Mouse (Mus musculus) left cerebral cortex, adult 2 months (tissue): ENCODE data around the gene Rlf. TPM values are rescaled to one million over a fixed set of nuclear protein-coding genes. Genes with fewer than 3 reads are reported as not detected.

Experiments used
- DNase-seq, 2 experiments: peaks; one replicate each; pipeline ENCODE4 v3.0.0; 2021 to 2022; ENCODE audit warnings: low spot score in 2 of 2, mixed read lengths in 1 of 2; ENCODE audit errors: extremely low spot score in 1 of 2
- H3K27ac ChIP-seq: fragments of 200-600 bp; 2 replicates; pipeline ENCODE4 v1.8.1; 2022
- H3K4me3 ChIP-seq: fragments of 200-600 bp; 2 replicates; pipeline ENCODE4 v1.8.1; 2022
- CTCF ChIP-seq: fragments of 200-600 bp; IDR thresholded peaks from 2 replicates; pipeline ENCODE4 v1.8.1; 2022; ENCODE audit warnings: antibody characterized with exemption, mild to moderate bottlenecking, moderate library complexity
- intact Hi-C: fragments of 180-260 bp; cut with DNase I; formaldehyde crosslinking; loops from one replicate; pipeline ENCODE4 v1.15.1; 2025
- long read RNA-seq, 2 experiments: library from polyadenylated mRNA; stranded (forward); transcript quantifications; one replicate each; pipeline ENCODE4 v2.0.0; 2021; ENCODE audit warnings: borderline mapping rate in 2 of 2
- total RNA-seq, 2 experiments: library from RNA; stranded (reverse); gene quantifications; 2 replicates each; pipeline ENCODE4 v1.2.3; 2021

Rlf gene
- total RNA-seq, result 10 to 100 TPM; 27.5 to 27.8 TPM
- long read RNA-seq, experiment 1, full-length matches to known transcripts, result 5 of 10 reads
- long read RNA-seq, experiment 1, partial matches to known transcripts, result 3 of 10 reads
- long read RNA-seq, experiment 1, other reads (novel, unspliced or antisense), result 2 of 10 reads
- long read RNA-seq, experiment 2, full-length matches to known transcripts, result 5 of 9 reads
- long read RNA-seq, experiment 2, partial matches to known transcripts, result 3 of 9 reads
- long read RNA-seq, experiment 2, other reads (novel, unspliced or antisense), result 1 of 9 reads

DNA sequence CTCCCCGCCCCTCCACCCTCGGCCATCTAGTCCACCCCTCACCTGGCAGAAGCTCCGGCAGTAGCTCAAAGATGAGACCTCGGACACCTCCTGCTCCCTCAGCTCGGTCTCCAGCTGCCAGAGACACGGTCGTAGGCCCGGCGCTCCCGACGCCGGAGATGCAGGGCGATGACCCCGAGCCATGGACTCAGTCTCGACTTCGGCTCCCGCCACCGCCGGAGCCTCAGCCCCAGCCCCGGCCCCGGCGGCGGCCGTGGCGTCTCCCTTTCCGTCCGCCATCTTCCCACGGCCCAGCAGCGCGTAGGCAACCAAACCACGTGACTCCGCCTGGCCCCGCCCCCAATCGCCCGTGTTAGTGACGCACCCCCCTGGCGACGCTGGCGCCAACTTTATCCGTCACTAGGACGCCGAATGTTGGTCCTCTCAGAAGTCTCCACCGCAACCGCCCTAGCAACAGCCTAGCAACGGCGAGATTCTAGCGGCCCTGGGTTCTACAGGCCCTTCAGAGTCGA is at the start of gene Rlf:
Rlf (minus strand) TSS at position 292 of the 512 bp plus-strand sequence.
- no peak for TF ChIP-seq CTCF
- Histone ChIP-seq H3K27ac (peak within 1 kb of the TSS; percentile 93), H3K4me3 (peak within 1 kb of the TSS; percentile 96)
- peak; percentile 99 to 100 for DNase-seq
- intact Hi-C loops, result loop anchor here (2.0 kb wide), 1 partner anchor 118 kb away; no protein-coding TSS in a partner anchor

DNA sequence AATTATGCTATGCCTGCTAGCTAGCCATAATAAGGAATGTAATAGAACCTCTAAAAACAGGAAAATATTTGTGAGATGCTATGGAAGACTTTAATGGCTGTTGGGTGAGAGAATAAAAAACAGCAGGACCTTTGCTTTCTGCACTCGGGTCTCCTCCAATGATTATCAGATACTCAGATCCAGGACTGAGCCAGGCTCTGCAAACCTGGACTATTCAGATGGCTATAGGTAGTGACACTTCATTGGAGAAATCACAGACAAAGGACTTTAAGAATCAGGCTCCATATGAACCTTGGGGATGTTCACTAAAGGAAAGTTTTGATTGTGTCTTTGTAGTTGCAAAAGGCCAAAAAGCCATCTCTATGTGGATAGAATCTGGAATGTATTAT is 26.7 kb upstream of the Rlf start:
- Histone ChIP-seq H3K27ac (no peak overlapping the region), H3K4me3 (no peak overlapping the region)
- intact Hi-C loops, result loop anchor here (2.0 to 5.0 kb wide), 2 partner anchors 1567 to 1596 kb away; partner anchors contain the start of gene Ppt1
- DNase-seq, result no peak
- TF ChIP-seq CTCF, result no peak

DNA sequence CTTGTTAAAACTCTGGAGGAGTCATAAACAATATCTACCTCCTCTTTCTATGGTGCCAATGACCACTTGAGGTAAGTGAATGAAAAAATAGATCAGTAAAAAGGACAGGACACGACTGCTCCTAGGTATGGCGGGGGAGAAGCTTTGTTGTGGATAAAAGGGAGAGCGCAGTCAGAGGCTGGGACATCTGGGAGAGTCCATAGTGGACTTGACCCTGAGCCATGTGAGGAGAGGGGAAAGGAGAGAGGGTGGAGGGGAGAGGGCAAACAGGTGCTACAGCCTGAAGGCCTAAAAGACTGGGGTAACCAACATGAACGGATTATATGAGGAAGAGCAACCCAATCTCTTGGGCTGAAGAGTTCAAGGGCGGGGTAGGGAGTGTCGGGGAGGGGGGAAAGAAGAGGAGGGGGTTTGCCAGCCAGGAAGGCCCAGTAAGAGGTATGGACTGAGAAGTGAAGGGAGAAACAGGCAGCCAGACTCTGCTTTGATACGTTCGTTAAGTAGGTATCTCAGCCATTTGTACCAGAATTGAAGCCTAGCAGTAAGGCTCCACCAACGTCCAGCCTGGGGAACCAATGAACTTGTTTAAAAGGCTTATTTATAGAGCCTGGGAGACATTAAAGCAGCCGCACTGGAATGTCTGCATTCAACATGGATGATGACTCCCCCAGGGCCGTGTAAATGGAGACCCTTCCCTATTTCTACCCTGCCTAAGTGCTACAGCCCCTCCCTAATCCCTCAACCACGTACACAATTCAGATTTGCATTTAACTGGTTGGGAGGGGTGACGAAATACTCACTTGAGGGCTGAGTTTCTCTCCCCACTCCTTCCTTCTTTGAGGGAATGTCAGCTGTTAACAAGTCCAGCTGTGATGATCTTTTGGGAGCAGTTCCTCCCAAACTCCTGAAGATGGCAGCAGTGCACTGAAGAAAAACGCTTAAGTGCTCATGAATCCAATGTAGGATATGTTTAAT is 26.0 kb upstream of the Rlf start:
- peak; percentile 82 for TF ChIP-seq CTCF
- Histone ChIP-seq H3K4me3 (no peak overlapping the region), H3K27ac (no peak overlapping the region)
- intact Hi-C loops, result loop anchor here (2.0 to 5.0 kb wide), 2 partner anchors 1568 to 1596 kb away; partner anchors contain the start of gene Ppt1
- no peak for DNase-seq

DNA sequence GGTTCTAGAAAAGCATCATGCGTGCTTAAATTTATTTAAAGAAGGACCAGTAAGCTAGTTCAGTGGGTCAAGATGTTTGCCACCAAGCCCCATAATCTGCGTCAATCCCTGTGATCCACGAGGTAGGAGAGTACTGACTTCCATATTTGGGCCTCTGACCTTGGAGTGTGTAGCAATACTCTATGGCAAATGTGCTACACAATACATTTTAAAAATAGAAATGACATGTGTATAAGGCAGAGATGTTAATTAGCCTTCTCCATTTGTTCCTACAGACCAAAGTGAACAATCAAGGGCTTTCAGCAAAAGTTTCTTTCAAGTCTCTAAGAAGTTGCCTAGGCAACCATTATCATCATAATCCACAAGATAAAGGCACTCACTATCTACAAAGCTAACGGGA is 25.0 kb upstream of the Rlf start:
- intact Hi-C loops, result loop anchor here (2.0 to 5.0 kb wide), 2 partner anchors 1569 to 1597 kb away; partner anchors contain the start of gene Ppt1
- no peak for DNase-seq

DNA sequence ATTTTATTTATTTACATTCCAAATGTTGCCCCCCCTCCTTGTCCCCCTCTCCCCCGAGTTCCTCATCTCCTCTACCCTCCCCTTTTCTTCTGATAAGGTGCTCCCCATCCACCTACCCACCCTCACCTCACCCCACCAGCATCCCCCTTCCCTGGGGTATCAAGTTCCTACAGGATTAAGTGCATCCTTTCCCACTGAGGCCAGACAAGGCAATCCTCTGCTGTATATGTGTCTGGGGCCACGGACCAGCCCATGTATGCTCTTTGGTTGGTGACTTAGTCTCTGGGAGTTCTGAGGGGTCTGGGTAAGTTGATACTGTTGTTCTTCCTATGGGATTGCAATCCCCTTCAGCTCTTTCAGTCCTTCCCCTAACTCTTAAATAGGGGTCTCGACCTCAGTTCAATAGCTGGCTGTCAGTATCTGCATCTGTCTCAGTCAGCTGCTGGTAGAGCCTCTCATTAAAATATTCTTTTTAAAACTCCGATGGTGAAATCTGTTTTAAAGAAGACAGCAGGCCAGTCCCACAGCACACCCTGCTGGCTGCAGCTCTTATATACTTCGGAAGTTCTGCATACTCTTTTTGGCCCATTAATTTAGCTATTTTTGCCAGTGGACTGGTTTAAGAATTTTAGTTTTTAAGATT is 17.0 kb upstream of the Rlf start:
- DNase-seq, result peak; percentile 43 to 50
- Histone ChIP-seq H3K27ac (no peak overlapping the region), H3K4me3 (no peak overlapping the region)
- intact Hi-C loops, result loop anchor here (1.0 to 2.0 kb wide), 3 partner anchors 129 to 245 kb away; no protein-coding TSS in a partner anchor
- peak; percentile 76 for TF ChIP-seq CTCF

More for the DNA sequence above, 25.0 kb upstream of the Rlf start:
- no peak for TF ChIP-seq CTCF
- no peak overlapping the region for H3K27ac ChIP-seq
- H3K4me3 ChIP-seq, result no peak overlapping the region

DNA sequence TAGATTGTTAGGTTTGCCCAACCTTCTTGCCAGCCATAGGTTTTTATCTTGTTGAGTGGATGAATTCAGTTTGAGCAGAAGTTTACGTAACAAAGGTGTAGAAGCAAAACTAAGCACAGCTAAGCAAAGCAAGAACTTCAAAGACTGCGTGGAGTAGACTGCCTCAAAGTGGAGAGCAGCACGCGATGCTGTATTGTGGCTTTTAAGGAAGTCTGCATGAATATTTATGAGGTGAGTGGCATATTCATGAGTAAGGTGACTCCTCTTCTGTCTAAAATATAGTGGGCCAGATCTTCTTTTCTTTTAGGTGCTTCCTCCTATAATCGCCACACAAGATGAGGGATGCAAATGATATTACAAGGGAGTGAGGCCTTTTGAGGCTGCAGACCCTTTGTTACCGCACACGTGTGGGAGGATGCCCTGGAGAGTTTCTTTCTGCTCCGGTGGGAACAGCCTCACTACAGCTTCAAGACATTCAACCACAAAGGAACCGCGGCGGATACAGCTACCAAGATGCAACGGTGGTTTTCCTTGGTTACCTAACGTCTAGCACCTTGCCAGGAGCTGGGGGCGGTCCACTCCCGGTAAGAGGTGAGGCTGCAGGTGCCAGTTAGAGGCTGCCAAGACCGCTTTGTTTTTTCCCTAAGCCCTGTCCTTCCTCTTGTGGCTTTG is 16.2 kb upstream of the Rlf start:
- H3K4me3 ChIP-seq, result 0 out of 2 replicates have a peak overlapping the region, but pooled peaks have one; percentile 0

DNA sequence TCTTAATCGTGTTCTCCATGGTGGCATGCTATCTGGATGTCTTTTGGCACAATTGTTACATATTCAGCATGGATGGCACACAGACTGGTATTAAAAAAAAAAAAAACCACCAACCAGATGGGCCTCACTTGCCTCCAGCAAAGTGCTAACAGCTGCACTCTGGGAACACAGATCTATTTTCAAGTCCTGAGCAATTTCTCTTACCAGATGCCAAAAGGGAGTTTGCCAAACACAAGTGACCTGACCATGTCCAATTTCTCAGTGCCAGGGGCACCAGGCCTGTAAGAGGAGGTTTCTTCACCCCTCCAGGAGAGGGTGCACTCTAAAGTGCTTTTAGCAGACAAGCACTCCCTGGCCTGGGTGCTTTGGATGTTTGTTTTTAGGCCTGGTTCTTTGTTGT is 12.2 kb upstream of the Rlf start:
- Histone ChIP-seq H3K27ac (no peak overlapping the region), H3K4me3 (no peak overlapping the region)
- no peak for DNase-seq
- intact Hi-C loops, result no loop called here
- no peak for TF ChIP-seq CTCF

More for the DNA sequence above, 16.2 kb upstream of the Rlf start:
- peak in 1 of 2 experiments; percentile 18 for DNase-seq
- intact Hi-C loops, result loop anchor here (1.0 kb wide), 1 partner anchor 128 kb away; no protein-coding TSS in a partner anchor
- H3K27ac ChIP-seq, result no peak overlapping the region
- TF ChIP-seq CTCF, result no peak

DNA sequence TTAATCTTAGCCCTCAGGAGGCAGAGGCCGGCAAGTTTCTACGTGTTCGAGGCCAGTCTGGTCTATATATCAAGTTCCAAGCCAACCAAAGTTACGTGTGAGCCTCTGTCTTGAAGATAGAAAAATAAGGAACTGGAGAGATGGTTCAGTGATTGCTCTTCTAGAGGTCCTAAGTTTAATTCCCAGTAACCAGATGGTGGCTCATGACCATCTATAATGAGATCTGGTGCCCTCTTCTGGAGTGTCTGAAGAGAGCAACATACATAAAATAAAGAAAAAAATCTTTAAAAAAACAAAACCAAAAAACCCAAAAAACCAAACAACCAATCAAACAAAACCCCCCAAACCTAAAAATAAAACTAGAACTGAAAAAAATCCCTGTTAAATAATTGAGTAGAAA is 10.3 kb upstream of the Rlf start:
- intact Hi-C loops, result no loop called here
- Histone ChIP-seq H3K27ac (no peak overlapping the region), H3K4me3 (no peak overlapping the region)
- DNase-seq, result no peak
- peak; percentile 33 for TF ChIP-seq CTCF

DNA sequence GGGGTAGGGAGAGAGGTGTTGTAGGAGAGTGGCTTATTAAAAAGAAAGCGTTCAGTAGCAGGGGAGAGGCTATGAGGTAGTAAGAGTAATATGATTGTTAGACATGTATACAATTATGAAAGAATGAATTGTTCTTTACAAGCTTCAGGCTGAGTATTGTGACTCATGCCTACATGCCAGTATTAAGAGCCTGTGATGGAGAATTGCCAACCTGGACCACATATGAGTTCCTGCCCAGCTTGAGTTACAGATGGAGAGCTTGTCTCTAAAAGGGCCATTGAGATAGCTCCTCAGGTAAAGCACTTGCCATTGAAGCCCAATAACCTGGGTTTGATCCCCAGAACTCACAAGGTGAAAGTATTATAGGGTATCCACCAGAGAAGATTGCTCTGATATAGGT is 8.3 kb upstream of the Rlf start:
- H3K4me3 ChIP-seq, result no peak overlapping the region
- no peak for DNase-seq
- no peak for TF ChIP-seq CTCF
- H3K27ac ChIP-seq, result no peak overlapping the region
- intact Hi-C loops, result no loop called here

DNA sequence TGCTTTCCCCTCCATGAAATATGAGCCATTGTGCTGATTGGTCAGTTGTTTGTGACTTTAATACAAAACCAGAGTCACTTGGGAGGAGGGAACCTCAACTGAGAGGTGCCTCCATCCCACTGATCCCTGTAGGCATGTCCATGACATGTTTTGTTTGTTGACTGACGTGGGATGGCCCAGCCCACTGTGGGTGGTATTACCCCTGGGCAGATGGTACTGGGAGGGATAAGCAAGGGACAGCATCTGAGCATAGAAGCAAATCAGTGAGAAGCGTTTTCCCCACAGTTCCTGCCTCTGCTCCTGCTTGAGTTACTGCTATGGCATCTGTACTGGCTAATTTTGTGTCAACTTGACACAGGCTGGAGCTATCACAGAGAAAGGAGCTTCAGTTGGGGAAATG is 1.3 kb upstream of the Rlf start:
- no peak for DNase-seq
- no peak for TF ChIP-seq CTCF
- intact Hi-C loops, result no loop called here
- Histone ChIP-seq H3K27ac (no peak overlapping the region), H3K4me3 (no peak overlapping the region)

DNA sequence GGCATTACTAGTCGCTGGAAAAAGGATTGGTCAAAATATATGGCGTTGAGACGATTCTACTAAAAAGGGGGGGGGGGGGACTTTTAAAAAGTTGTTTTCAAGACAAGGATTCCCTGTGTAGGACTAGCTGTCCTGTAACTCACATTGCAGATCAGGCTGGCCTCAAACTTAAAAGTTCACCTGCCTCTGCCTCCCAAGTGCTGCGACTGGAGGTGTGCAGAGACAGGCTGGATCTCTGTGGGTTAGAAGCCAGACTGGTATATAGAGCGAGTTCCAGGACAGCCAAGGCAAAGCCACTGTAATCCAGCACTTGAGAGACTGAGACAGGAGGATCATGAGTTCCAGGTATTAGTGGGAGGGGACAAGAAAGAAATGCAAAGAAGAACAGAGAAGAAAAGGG is 605 bp upstream of the Rlf start:
- TF ChIP-seq CTCF, result no peak
- intact Hi-C loops, result loop anchor here (2.0 kb wide), 1 partner anchor 119 kb away; no protein-coding TSS in a partner anchor
- no peak for DNase-seq
- Histone ChIP-seq H3K4me3 (peak overlapping the region; percentile 96), H3K27ac (peak overlapping the region; percentile 93)
